Mouse (Mus musculus): Measurements from ENCODE around the gene Slc22a16. TPM values are rescaled to one million over a fixed set of nuclear protein-coding genes. Genes with fewer than 3 reads are reported as not detected.

Gene Slc22a16
- polyA plus RNA-seq, 1 experiment from 2014 or later: not detected

DNA sequence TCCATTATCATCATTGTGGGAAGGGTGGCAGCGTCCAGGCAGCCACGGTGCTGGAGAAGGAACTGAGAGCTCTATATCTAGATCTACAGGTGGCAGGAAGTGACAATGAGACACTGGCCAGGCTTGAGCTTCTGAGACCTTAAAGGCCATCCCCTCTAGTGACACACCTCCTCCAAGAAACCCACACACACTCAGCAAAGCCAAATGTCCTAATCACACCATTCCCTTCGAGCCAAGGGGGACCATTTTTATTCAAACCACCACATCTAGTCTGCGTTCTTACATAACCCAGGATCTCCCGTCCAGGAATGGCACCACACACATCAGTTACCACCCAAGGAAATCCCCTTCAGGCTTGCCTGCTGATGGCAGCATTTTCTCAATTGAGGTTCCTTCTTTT is 73.0 kb downstream of the Slc22a16 start:
- peaks cover 14% of the 10 kb centered on the region; the same call in 1 of the 2 replicates for H3K4me1 ChIP-seq
- no peak for ATAC-seq (ENCODE audit: insufficient number of reproducible peaks, low FRiP score, low TSS enrichment, low read depth)
- H3K27me3 ChIP-seq: 0 out of 2 replicates have a peak, but pooled peaks cover 4% of the 10 kb centered on the region
- no peaks in the 10 kb centered on the region for H3K9me3 ChIP-seq
- no peak overlapping the region for H3K4me3 ChIP-seq
- no peak overlapping the region for H3K4me2 ChIP-seq
- 77% methylated on average over 5 of the region's 5 CpGs for WGBS
- no peak overlapping the region for H3K27ac ChIP-seq
- H3K36me3 ChIP-seq: no peaks in the 10 kb centered on the region
- H3K9ac ChIP-seq: no peak overlapping the region

DNA sequence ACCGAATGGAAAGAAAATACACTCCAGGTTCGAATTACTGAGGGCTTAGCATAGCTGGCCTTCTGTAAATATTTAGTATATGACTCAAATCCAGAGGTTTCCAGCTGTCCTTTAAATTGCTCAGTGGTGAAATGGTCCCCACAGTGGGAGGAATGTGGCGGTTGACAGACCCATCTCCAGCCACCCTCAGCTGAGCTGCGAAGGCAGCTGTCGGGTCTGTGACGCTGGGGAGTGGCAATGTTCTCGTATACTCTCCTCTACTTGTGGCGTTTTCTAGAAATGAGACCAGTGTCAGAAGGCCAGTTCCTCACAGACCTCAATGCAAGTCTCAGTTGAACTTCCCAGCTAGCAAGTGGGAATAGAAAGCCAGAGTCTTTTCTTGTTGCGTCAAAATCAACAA is 74.3 kb downstream of the Slc22a16 start:
- Histone ChIP-seq H3K4me1 (peaks cover 8% of the 10 kb centered on the region; the same call in 1 of the 2 replicates), H3K36me3 (no peaks in the 10 kb centered on the region), H3K27ac (no peak overlapping the region), H3K9me3 (no peaks in the 10 kb centered on the region), H3K4me3 (no peak overlapping the region), H3K9ac (no peak overlapping the region), H3K4me2 (no peak overlapping the region), H3K27me3 (0 out of 2 replicates have a peak, but pooled peaks cover 4% of the 10 kb centered on the region)
- no peak for ATAC-seq (ENCODE audit: insufficient number of reproducible peaks, low FRiP score, low TSS enrichment, low read depth)
- WGBS: 51% methylated on average over 9 of the region's 9 CpGs

DNA sequence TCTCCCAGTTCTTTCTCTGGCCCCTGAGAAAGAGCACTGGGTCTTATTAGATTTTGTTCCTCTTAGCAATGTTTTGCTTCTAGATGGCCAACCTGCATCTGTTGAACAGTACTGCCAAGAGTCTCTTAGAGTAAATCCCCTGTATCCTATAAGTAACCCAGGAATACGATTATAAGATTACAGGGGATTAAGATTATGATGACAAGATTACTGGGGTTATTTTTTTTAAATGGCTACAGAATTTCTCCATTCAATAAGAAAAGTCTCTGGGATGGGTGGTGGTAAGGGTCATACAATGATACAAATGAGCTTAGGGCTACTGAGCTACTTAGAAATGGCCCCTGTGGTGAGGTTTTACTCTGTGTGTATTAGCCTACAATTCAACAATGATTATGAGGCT is 75.2 kb downstream of the Slc22a16 start:
- WGBS: 72% methylated on average over 1 of the region's 1 CpGs
- H3K4me1 ChIP-seq: 0 out of 2 replicates have a peak, but pooled peaks cover 4% of the 10 kb centered on the region
- H3K27me3 ChIP-seq: 0 out of 2 replicates have a peak, but pooled peaks cover 4% of the 10 kb centered on the region
- no peaks in the 10 kb centered on the region for H3K36me3 ChIP-seq
- no peak overlapping the region for H3K4me3 ChIP-seq
- no peak overlapping the region for H3K27ac ChIP-seq
- H3K4me2 ChIP-seq: no peak overlapping the region
- ATAC-seq (ENCODE audit: insufficient number of reproducible peaks, low FRiP score, low TSS enrichment, low read depth): no peak
- no peaks in the 10 kb centered on the region for H3K9me3 ChIP-seq
- no peak overlapping the region for H3K9ac ChIP-seq

DNA sequence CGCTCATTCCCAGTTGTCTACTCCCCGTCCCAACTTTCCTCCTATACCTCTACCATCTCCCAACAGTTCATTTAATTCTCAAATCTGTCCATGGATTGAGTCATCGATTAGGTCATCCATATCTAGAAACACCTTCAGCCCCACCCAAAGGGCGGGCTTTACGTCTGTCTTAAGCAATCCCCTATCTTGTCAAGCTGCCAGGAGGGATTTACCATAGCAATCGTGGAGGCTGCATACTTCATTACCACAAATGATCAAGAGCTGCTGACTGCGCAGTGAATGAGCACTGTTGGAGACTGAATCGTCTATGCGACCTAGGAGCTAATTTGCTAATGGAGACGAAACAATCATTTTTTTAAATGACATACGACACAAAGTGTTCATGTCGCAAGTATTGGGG is 78.6 kb downstream of the Slc22a16 start:
- no peak overlapping the region for H3K4me2 ChIP-seq
- 0 out of 2 replicates have a peak, but pooled peaks cover 4% of the 10 kb centered on the region for H3K27me3 ChIP-seq
- 81% methylated on average over 12 of the region's 12 CpGs for WGBS
- no peaks in the 10 kb centered on the region for H3K36me3 ChIP-seq
- no peak overlapping the region for H3K27ac ChIP-seq
- no peak overlapping the region for H3K9ac ChIP-seq
- no peaks in the 10 kb centered on the region for H3K9me3 ChIP-seq
- ATAC-seq (ENCODE audit: insufficient number of reproducible peaks, low FRiP score, low TSS enrichment, low read depth): no peak
- no peaks in the 10 kb centered on the region for H3K4me1 ChIP-seq
- H3K4me3 ChIP-seq: no peak overlapping the region

DNA sequence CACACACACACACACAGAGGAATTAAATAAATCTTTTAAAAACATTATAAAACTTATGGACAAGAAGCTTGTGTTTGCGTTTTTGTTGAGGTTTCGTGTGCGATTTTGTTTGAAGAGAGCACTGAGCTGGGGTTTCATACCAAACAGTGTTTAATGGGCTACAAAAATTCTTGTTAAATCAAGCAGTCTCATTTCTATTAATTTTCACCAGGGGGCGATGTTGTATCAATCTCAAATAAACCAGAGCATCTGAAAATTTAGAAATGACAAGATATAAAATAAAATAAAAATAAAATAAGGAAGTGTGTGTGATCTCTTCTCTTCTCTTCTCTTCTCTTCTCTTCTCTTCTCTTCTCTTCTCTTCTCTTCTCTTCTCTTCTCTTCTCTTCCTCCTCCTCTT is 79.5 kb downstream of the Slc22a16 start:
- 14% methylated on average over 4 of the region's 4 CpGs for WGBS
- H3K9ac ChIP-seq: no peak overlapping the region
- H3K27ac ChIP-seq: no peak overlapping the region
- no peak overlapping the region for H3K4me3 ChIP-seq
- no peak for ATAC-seq (ENCODE audit: insufficient number of reproducible peaks, low FRiP score, low TSS enrichment, low read depth)
- H3K4me2 ChIP-seq: no peak overlapping the region
- H3K27me3 ChIP-seq: 0 out of 2 replicates have a peak, but pooled peaks cover 4% of the 10 kb centered on the region
- H3K4me1 ChIP-seq: no peaks in the 10 kb centered on the region
- H3K36me3 ChIP-seq: no peaks in the 10 kb centered on the region
- no peaks in the 10 kb centered on the region for H3K9me3 ChIP-seq

DNA sequence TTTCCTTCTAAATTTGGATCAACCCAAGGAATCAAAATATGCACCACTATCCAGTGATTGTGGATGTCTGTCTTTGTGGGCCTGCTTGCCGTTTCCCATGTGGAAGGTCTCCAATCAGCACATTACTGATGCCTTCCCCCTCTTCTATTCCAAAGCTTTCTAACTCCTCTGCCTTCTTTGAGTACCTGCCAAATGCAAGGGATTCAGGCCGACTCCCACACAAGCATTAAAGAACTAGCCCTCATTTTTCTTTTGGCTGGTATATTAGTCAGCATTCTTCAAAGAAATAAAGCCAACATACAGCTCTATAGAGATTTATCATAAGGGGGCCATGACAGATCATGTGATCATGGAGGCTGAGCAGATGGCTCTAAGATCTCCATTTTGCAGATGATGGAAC is 81.5 kb downstream of the Slc22a16 start:
- Histone ChIP-seq H3K4me2 (no peak overlapping the region), H3K4me3 (no peak overlapping the region), H3K27ac (no peak overlapping the region), H3K9ac (no peak overlapping the region), H3K36me3 (no peaks in the 10 kb centered on the region), H3K4me1 (no peaks in the 10 kb centered on the region), H3K9me3 (no peaks in the 10 kb centered on the region), H3K27me3 (no peaks in the 10 kb centered on the region)
- no peak for ATAC-seq (ENCODE audit: insufficient number of reproducible peaks, low FRiP score, low TSS enrichment, low read depth)
- 71% methylated on average over 2 of the region's 2 CpGs for WGBS

Other genes starting within 250 kb of the Slc22a16 start
- 8.1 and 10.2 TPM in 2 replicates for gene Cdk19, start 230.8 kb upstream of the Slc22a16 start, polyA plus RNA-seq (2015; fragmentation: Nextera tagmentation; extraction: Ambion mirVana)
- gene Ddo, start 59.7 kb downstream of the Slc22a16 start, polyA plus RNA-seq (2015; fragmentation: Nextera tagmentation; extraction: Ambion mirVana): 0.15 and 0.48 TPM in 2 replicates
- 2.2 and 2.9 TPM in 2 replicates for gene Mettl24, start 112.9 kb downstream of the Slc22a16 start, polyA plus RNA-seq (2015; fragmentation: Nextera tagmentation; extraction: Ambion mirVana)

All from limb, embryonic 15.5 days (tissue).